Mouse (Mus musculus) left cerebral cortex, adult 8-10 months (tissue): ENCODE data around the gene Gm13275. TPM values are rescaled to one million over a fixed set of nuclear protein-coding genes. Genes with fewer than 3 reads are reported as not detected.
"Not testable (repeated sequence)": the region's sequence is repeated elsewhere in the genome, so short reads cannot be mapped to it uniquely, and the experiment has no call there.

Experiments used
- DNase-seq, 2 experiments: peaks; one replicate each; pipeline ENCODE4 v3.0.0; 2022; ENCODE audit warnings: low spot score in 2 of 2
- total RNA-seq, 4 experiments: library from RNA; stranded (reverse); gene quantifications; 2 replicates each; pipeline ENCODE4 v1.2.4; 2022

Gm13275 gene
- total RNA-seq, result not detected

DNA sequence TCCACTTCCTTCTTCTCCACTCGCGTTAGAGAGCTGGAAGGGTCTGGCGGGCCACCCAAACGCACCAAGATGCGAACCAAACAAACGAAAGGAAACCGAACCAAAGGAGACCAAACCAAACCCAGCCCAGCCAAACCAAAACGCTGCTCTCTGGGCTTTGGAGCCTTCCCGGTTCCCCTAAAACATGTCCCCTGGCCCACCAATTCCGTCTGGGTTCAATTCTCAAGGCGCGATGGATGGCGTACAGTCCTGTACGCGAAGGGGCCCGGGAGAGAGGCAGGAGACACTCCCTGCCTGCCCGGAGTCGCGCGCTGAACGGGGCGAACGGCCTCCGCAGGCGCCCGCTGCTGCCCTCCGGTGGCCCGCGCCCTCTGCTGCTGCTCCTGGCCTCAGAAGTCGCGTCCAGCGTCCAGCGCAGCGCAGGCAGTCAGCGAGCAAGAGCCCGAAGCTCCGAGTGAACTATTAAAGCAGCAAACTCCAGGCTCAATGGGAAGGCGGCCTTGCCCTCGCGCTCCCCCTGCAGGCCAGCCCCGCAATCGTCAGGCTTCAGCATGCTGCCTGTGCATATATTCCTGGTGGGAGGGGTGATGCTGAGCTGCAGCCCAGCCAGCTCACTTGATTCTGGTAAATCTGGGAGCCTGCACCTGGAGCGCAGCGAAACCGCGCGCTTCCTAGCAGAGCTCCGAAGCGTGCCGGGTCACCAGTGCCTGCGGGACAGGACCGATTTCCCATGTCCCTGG lies at the start of gene Gm13275:
Gene Gm13275 (plus strand): TSS at position 552 of the 740 bp plus-strand sequence.
- DNase-seq, result peak; percentile 63 to 82

DNA sequence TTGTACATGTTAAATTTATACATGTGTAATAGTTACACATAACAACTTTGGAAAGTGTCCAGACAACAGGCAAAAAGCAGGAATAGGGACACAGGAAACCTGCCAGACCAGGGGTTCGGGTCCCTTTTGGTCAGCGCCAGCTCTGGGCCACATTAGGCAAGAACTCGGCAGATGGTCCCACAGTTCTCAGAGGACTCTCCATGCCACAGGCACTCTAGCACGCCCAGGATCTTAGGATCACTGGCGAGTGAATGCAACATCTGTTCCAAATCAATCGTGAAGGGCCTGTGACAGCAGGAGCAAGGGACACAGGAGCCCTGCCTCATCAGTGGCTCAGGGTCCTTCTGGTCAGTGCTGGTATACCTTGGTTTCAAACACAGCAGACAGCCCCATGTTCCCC lies 44.4 kb upstream of the Gm13275 start:
- no peak for DNase-seq

DNA sequence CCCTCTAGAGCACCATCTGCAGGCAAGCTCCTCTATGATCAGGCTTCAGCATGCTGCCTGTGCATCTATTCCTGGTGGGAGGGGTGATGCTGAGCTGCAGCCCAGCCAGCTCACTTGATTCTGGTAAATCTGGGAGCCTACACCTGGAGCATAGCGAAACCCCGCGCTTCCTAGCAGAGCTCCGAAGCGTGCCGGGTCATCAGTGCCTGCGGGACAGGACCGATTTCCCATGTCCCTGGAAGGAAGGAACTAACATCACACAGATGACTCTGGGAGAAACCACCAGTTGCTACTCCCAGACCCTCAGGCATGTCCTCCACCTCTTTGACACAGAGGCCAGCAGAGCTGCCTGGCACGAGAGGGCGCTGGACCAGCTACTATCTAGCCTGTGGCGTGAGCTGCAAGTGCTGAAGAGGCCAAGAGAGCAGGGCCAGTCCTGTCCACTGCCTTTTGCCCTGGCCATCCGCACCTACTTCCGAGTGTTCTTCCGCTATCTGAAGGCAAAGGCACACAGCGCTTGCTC lies 39.4 kb upstream of the Gm13275 start, which contains the start of gene Gm13271:
Gene Gm13271 (plus strand): TSS at position 51 of the 523 bp plus-strand sequence.
- peak; percentile 76 to 80 for DNase-seq

DNA sequence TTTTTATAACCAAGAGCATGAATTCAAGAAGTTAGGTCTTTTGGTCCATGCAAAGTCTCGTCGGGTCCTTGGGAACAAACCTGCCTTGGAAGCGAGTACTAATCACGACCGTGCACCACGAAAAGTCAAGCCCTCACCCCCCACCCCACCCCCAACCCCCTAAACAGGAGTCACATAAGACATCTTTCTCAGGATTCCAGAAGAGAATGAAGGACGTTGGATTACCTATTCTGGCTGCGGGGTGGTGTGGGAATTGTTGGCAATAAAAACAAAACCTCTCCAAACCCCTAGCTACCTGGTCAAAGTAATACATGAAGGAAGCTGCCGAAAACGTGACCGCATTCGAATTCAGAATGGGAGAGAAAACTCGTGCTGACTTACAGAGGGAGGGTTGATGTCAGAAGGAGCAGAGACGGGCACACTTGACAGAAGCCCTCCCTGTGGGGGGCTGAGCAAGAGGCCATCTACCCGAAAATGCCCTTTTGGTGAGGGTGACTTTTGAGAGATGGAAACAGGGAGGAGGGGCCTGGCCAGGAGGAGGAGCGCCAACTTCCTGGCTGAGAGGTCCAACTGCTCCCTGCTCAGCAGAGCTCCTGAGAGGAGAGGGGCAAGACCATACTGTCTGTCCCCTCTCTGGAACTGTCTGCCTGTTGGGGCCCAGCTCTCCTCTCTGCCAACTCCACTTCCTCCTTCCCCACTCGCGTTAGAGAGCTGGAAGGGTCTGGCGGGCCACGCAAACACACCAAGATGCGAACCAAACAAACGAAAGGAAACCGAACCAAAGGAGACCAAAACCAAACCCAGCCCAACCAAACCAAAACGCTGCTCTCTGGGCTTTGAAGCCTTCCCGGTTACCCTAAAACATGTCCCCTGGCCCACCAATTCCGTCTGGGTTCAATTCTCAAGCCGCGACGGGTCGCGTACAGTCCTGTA lies 37.4 kb upstream of the Gm13275 start:
- not testable (repeated sequence) for DNase-seq

DNA sequence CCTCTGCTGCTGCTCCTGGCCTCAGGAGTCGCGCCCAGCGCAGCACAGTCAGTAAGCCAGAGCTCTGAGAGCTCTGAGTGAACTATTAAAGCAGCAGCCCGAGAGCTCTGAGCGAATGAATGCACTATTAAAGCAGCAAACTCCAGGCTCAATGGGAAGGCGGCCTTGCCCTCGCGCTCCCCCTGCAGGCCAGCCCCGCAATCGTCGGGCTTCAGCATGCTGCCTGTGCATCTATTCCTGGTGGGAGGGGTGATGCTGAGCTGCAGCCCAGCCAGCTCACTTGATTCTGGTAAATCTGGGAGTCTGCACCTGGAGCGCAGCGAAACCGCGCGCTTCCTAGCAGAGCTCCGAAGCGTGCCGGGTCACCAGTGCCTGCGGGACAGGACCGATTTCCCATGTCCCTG lies 36.7 kb upstream of the Gm13275 start:
- DNase-seq, result peak; percentile 93 to 98

DNA sequence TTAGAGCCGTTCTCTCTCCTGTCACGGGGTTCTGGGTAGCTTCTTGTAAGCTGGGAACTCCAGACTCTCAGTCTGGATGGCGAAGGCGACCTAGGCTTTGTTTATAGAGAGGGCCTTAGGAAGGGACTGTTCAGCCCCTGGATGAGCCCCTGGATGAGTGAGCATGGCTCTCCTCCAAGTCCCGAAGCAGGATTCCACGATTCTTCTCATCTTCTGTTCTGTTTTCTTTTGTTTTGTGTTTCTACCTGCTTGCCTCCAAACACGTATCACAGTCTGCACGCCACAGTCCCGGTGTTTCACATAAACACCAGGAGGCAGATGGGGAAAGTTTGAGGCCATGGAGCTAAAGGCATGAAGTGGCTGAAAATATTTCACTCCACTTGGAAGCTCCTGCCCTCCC lies 35.5 kb upstream of the Gm13275 start:
- DNase-seq, result peak; percentile 13 to 26

DNA sequence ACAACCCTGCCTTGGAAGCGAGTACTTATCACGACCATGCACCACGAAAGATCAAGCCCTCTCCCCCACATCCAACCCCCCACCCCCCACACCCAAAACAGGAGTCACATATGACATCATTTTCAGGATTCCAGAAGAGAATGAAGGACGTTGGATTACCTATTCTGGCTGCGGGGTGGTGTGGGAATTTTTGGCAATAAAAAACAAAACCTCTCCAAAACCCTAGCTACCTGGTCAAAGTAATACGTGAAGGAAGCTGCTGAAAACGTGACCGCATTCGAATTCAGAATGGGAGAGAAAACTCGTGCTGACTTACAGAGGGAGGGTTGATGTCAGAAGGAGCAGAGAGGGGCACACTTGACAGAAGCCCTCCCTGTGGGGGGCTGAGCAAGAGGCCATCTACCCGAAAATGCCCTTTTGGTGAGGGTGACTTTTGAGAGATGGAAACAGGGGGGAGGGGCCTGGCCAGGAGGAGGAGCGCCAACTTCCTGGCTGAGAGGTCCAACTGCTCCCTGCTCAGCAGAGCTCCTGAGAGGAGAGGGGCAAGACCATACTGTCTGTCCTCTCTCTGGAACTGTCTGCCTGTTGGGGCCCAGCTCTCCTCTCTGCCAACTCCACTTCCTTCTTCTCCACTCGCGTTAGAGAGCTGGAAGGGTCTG lies 34.5 kb upstream of the Gm13275 start, which contains the start of gene Gm13283:
Gene Gm13283 (plus strand): TSS at position 510 of the 659 bp plus-strand sequence.
- DNase-seq, result peak; percentile 18 to 55

DNA sequence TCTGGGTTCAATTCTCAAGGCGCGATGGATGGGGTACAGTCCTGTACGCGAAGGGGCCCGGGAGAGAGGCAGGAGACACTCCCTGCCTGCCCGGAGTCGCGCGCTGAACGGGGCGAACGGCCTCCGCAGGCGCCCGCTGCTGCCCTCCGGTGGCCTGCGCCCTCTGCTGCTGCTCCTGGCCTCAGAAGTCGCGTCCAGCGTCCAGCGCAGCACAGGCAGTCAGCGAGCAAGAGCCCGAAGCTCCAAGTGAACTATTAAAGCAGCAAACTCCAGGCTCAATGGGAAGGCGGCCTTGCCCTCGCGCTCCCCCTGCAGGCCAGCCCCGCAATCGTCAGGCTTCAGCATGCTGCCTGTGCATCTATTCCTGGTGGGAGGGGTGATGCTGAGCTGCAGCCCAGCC lies 33.9 kb upstream of the Gm13275 start:
- DNase-seq, result peak; percentile 22 to 34

DNA sequence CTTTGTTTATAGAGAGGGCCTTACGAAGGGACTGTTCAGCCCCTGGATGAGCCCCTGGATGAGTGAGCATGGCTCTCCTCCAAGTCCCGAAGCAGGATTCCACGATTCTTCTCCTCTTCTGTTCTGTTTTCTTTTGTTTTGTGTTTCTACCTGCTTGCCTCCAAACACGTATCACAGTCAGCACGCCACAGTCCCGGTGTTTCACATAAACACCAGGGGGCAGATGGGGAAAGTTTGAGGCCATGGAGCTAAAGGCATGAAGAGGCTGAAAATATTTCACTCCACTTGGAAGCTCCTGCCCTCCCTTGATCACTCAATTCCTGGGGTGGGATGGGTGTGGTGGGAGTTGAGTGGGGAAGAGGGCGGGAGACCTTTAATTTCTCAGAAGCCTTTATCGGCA lies 32.5 kb upstream of the Gm13275 start:
- peak; percentile 70 to 80 for DNase-seq

DNA sequence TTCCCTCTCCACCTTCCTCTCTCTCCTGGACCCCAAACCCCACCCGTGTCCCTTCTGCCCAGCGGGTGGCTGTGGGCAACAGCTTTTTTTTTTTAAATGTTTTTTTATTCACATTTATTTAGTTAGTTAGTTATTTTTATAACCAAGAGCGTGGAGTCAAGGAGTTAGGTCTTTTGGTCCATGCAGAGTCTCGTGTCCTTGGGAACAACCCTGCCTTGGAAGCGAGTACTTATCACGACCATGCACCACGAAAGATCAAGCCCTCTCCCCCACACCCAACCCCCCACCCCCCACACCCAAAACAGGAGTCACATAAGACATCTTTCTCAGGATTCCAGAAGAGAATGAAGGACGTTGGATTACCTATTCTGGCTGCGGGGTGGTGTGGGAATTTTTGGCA lies 31.9 kb upstream of the Gm13275 start:
- peak in 1 of 2 experiments; percentile 25 for DNase-seq

DNA sequence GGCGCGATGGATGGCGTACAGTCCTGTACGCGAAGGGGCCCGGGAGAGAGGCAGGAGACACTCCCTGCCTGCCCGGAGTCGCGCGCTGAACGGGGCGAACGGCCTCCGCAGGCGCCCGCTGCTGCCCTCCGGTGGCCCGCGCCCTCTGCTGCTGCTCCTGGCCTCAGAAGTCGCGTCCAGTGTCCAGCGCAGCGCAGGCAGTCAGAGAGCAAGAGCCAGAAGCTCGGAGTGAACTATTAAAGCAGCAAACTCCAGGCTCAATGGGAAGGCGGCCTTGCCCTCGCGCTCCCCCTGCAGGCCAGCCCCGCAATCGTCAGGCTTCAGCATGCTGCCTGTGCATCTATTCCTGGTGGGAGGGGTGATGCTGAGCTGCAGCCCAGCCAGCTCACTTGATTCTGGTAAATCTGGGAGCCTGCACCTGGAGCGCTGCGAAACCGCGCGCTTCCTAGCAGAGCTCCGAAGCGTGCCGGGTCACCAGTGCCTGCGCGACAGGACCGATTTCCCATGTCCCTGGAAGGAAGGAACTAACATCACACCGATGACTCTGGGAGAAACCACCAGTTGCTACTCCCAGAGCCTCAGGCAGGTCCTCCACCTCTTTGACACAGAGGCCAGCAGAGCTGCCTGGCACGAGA lies 30.8 kb upstream of the Gm13275 start:
- not testable (repeated sequence) for DNase-seq

DNA sequence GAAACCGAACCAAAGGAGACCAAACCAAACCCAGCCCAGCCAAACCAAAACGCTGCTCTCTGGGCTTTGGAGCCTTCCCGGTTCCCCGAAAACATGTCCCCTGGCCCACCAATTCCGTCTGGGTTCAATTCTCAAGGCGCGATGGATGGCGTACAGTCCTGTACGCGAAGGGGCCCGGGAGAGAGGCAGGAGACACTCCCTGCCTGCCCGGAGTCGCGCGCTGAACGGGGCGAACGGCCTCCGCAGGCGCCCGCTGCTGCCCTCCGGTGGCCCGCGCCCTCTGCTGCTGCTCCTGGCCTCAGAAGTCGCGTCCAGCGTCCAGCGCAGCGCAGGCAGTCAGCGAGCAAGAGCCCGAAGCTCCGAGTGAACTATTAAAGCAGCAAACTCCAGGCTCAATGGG lies 20.8 kb upstream of the Gm13275 start, which contains the start of gene Gm13290:
Gene Gm13290 (plus strand): TSS at position 301 of the 400 bp plus-strand sequence.
- DNase-seq, result not testable (repeated sequence)

DNA sequence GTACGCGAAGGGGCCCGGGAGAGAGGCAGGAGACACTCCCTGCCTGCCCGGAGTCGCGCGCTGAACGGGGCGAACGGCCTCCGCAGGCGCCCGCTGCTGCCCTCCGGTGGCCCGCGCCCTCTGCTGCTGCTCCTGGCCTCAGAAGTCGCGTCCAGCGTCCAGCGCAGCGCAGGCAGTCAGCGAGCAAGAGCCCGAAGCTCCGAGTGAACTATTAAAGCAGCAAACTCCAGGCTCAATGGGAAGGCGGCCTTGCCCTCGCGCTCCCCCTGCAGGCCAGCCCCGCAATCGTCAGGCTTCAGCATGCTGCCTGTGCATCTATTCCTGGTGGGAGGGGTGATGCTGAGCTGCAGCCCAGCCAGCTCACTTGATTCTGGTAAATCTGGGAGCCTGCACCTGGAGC lies 17.7 kb upstream of the Gm13275 start, which contains the start of gene Gm13289:
Gene Gm13289 (plus strand): TSS at position 301 of the 400 bp plus-strand sequence.
- not testable (repeated sequence) for DNase-seq

DNA sequence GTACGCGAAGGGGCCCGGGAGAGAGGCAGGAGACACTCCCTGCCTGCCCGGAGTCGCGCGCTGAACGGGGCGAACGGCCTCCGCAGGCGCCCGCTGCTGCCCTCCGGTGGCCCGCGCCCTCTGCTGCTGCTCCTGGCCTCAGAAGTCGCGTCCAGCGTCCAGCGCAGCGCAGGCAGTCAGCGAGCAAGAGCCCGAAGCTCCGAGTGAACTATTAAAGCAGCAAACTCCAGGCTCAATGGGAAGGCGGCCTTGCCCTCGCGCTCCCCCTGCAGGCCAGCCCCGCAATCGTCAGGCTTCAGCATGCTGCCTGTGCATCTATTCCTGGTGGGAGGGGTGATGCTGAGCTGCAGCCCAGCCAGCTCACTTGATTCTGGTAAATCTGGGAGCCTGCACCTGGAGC lies 14.7 kb upstream of the Gm13275 start, which contains the start of gene Gm13272:
Gene Gm13272 (plus strand): TSS at position 301 of the 400 bp plus-strand sequence.
- DNase-seq, result not testable (repeated sequence)

DNA sequence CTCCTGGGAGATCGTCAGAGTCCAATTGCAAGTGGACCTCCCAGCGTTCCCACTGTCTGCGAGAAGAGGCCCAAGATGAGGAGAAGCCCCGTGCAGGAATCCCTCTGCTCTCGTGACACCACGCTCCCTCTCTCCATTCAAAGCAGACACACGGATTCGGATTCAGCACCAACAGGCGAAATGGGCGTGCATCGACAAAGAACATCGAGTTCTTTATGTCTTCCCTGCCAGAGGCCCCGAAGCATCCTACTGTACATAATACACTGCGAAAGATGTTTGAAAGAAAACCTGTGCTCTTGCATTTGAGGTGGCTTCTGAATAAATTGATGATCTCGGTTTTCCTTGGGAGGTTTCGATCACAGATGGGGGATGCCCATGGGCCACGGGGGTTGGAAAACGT lies 14.0 kb upstream of the Gm13275 start:
- not testable (repeated sequence) for DNase-seq

DNA sequence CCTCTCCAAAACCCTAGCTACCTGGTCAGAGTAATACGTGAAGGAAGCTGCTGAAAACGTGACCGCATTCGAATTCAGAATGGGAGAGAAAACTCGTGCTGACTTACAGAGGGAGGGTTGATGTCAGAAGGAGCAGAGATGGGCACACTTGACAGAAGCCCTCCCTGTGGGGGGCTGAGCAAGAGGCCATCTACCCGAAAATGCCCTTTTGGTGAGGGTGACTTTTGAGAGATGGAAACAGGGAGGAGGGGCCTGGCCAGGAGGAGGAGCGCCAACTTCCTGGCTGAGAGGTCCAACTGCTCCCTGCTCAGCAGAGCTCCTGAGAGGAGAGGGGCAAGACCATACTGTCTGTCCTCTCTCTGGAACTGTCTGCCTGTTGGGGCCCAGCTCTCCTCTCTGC lies 12.5 kb upstream of the Gm13275 start, which contains the start of gene Ifnz:
Gene Ifnz (plus strand): TSS at position 301 of the 400 bp plus-strand sequence.
- not testable (repeated sequence) for DNase-seq

DNA sequence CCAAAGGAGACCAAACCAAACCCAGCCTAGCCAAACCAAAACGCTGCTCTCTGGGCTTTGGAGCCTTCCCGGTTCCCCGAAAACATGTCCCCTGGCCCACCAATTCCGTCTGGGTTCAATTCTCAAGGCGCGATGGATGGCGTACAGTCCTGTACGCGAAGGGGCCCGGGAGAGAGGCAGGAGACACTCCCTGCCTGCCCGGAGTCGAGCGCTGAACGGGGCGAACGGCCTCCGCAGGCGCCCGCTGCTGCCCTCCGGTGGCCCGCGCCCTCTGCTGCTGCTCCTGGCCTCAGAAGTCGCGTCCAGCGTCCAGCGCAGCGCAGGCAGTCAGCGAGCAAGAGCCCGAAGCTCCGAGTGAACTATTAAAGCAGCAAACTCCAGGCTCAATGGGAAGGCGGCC lies 12.0 kb upstream of the Gm13275 start:
- not testable (repeated sequence) for DNase-seq

DNA sequence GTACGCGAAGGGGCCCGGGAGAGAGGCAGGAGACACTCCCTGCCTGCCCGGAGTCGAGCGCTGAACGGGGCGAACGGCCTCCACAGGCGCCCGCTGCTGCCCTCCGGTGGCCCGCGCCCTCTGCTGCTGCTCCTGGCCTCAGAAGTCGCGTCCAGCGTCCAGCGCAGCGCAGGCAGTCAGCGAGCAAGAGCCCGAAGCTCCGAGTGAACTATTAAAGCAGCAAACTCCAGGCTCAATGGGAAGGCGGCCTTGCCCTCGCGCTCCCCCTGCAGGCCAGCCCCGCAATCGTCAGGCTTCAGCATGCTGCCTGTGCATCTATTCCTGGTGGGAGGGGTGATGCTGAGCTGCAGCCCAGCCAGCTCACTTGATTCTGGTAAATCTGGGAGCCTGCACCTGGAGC lies 8.9 kb upstream of the Gm13275 start, which contains the start of gene Gm13276:
Gene Gm13276 (plus strand): TSS at position 301 of the 400 bp plus-strand sequence.
- not testable (repeated sequence) for DNase-seq

DNA sequence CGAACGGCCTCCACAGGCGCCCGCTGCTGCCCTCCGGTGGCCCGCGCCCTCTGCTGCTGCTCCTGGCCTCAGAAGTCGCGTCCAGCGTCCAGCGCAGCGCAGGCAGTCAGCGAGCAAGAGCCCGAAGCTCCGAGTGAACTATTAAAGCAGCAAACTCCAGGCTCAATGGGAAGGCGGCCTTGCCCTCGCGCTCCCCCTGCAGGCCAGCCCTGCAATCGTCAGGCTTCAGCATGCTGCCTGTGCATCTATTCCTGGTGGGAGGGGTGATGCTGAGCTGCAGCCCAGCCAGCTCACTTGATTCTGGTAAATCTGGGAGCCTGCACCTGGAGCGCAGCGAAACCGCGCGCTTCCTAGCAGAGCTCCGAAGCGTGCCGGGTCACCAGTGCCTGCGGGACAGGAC lies 5.9 kb upstream of the Gm13275 start, which contains the start of gene Gm13277:
Gene Gm13277 (plus strand): TSS at position 231 of the 400 bp plus-strand sequence.
- DNase-seq, result peak; percentile 34 to 37

DNA sequence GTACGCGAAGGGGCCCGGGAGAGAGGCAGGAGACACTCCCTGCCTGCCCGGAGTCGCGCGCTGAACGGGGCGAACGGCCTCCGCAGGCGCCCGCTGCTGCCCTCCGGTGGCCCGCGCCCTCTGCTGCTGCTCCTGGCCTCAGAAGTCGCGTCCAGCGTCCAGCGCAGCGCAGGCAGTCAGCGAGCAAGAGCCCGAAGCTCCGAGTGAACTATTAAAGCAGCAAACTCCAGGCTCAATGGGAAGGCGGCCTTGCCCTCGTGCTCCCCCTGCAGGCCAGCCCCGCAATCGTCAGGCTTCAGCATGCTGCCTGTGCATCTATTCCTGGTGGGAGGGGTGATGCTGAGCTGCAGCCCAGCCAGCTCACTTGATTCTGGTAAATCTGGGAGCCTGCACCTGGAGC lies 3.0 kb upstream of the Gm13275 start, which contains the start of gene Gm13278:
Gene Gm13278 (plus strand): TSS at position 301 of the 400 bp plus-strand sequence.
- not testable (repeated sequence) for DNase-seq
